Mouse (Mus musculus) limb, embryonic 14.5 days (tissue): ENCODE data around the gene Adarb2. TPM values are rescaled to one million over a fixed set of nuclear protein-coding genes. Genes with fewer than 3 reads are reported as not detected.

ENCODE experiments used
- ATAC-seq: fragments of 200-750 bp; cut with Nextera tagmentation; 2 replicates; pipeline ENCODE4 v1.8.0; 2017; ENCODE audit warnings: low read depth, moderate number of reproducible peaks, moderate TSS enrichment; ENCODE audit not compliant: low FRiP score
- DNase-seq: peaks from one replicate; pipeline ENCODE4 v3.0.0-alpha.2; 2015; ENCODE audit warnings: low spot score
- H3K27ac ChIP-seq: fragments of 300-500 bp; sonication (generic); replicated peaks from 2 replicates; pipeline ENCODE4 v1.5.1; 2014; ENCODE audit warnings: low read depth, mild to moderate bottlenecking, low read length, moderate library complexity, mixed read lengths
- H3K27me3 ChIP-seq: fragments of 300-500 bp; sonication (generic); 2 replicates; pipeline ENCODE4 v1.6.1; 2014; ENCODE audit warnings: low read length, mixed read lengths; ENCODE audit not compliant: control insufficient read depth, insufficient read depth
- H3K36me3 ChIP-seq: fragments of 300-500 bp; sonication (generic); 2 replicates; pipeline ENCODE4 v1.6.1; 2014; ENCODE audit warnings: mild to moderate bottlenecking, low read length, moderate library complexity, mixed read lengths; ENCODE audit not compliant: control insufficient read depth, insufficient read depth
- H3K4me1 ChIP-seq: fragments of 300-500 bp; sonication (generic); 2 replicates; pipeline ENCODE4 v1.6.1; 2014; ENCODE audit warnings: antibody characterized with exemption, low read length, mixed read lengths; ENCODE audit not compliant: control insufficient read depth, insufficient read depth
- H3K4me2 ChIP-seq: fragments of 300-500 bp; sonication (generic); replicated peaks from 2 replicates; pipeline ENCODE4 v1.6.1; 2014; ENCODE audit warnings: low read depth, mild to moderate bottlenecking, low read length, moderate library complexity; ENCODE audit not compliant: severe bottlenecking
- H3K4me3 ChIP-seq: fragments of 300-500 bp; sonication (generic); replicated peaks from 2 replicates; pipeline ENCODE4 v1.5.1; 2014; ENCODE audit warnings: low read length
- H3K9ac ChIP-seq: fragments of 300-500 bp; sonication (generic); 2 replicates; pipeline ENCODE4 v1.6.1; 2014; ENCODE audit warnings: mild to moderate bottlenecking, low read depth, low read length, moderate library complexity; ENCODE audit not compliant: severe bottlenecking
- H3K9me3 ChIP-seq: fragments of 300-500 bp; sonication (generic); 2 replicates; pipeline ENCODE4 v1.6.1; 2016; ENCODE audit warnings: low read length; ENCODE audit not compliant: control insufficient read depth
- POLR2A ChIP-seq: fragments of 200-500 bp; IDR thresholded peaks from 2 replicates; pipeline ENCODE4 v1.8.0; 2012; ENCODE audit warnings: inconsistent platforms, mild to moderate bottlenecking, moderate library complexity, borderline replicate concordance; ENCODE audit not compliant: insufficient read depth, insufficient read length; ENCODE audit errors: extremely low read depth
- WGBS: fragments of 180-500 bp; shearing (Covaris S2); extraction: QIAGEN DNeasy Blood & Tissue Kit; methylation state at CpG from one replicate; pipeline ENCODE4 v1.1.7; 2014; 5-methylcytosine and 5-hydroxymethylcytosine counted together
- polyA plus RNA-seq, 2 experiments: library from polyadenylated mRNA; depleted of rRNA in 1 of 2; stranded (reverse) in 1 of 2; unstranded in 1 of 2; fragments of >200 nt; fragmentation: Nextera tagmentation in 1 of 2; extraction: Ambion mirVana in 1 of 2; gene quantifications; 2 replicates each; pipeline versions ENCODE4 v1.2.1 to v1.2.3; 2012 to 2014

Adarb2 gene
- polyA plus RNA-seq, 2 experiments = 1.5 to 2.3 TPM

DNA sequence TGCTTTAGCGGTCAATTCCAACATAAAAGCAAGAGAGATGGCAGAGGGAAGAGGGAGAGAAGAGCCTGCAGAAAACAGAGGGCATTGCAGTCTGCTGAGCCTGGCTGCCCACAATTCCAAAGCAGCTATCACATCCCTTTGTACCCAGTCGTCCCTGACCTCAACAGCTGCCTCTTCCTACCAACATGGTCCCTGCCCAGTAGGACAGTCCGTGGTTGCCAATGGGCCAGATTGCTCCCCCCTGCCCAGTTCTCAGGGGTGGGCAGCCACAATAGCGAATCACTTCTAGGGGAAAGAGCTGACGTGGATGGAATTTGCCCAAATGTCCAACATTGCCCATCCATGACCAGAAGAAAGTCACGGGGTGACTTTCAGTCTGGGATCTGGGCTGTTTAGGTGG is 546.8 kb downstream of the Adarb2 start:
- ATAC-seq = no peak
- Histone ChIP-seq H3K27ac (no peak overlapping the region), H3K4me2 (no peak overlapping the region), H3K27me3 (no peaks in the 10 kb centered on the region), H3K4me3 (no peak overlapping the region), H3K36me3 (no peaks in the 10 kb centered on the region), H3K9ac (no peak overlapping the region), H3K9me3 (no peaks in the 10 kb centered on the region), H3K4me1 (no peaks in the 10 kb centered on the region)
- WGBS = 85% methylated on average over 6 of the region's 6 CpGs
- no peak for TF ChIP-seq POLR2A
- DNase-seq = no peak

DNA sequence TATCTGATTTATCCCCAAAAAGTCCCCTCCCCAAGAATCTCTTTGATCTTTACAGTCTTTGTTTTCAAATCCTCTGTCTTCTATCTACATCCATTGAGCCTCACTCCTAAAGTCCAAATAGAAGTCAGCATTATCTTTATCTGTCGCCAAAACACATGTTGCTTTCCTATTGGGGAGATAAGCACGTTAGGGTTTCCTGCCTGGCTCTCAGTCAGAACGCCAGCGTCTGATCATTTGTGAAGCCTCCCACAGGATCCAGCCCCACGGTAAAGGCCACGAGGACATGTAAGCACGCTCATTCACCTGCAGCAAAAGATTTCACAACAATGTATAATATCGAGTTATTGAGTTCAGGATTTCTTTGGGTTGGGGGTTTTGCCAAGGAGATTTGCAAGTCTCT is 558.3 kb downstream of the Adarb2 start:
- WGBS = 70% methylated on average over 8 of the region's 8 CpGs
- H3K9ac ChIP-seq = no peak overlapping the region
- H3K9me3 ChIP-seq = no peaks in the 10 kb centered on the region
- H3K4me1 ChIP-seq = no peaks in the 10 kb centered on the region
- DNase-seq (no peak), ATAC-seq (no peak)
- no peak overlapping the region for H3K4me2 ChIP-seq
- H3K4me3 ChIP-seq = no peak overlapping the region
- H3K27ac ChIP-seq = no peak overlapping the region
- no peaks in the 10 kb centered on the region for H3K36me3 ChIP-seq
- no peak for TF ChIP-seq POLR2A
- no peaks in the 10 kb centered on the region for H3K27me3 ChIP-seq

DNA sequence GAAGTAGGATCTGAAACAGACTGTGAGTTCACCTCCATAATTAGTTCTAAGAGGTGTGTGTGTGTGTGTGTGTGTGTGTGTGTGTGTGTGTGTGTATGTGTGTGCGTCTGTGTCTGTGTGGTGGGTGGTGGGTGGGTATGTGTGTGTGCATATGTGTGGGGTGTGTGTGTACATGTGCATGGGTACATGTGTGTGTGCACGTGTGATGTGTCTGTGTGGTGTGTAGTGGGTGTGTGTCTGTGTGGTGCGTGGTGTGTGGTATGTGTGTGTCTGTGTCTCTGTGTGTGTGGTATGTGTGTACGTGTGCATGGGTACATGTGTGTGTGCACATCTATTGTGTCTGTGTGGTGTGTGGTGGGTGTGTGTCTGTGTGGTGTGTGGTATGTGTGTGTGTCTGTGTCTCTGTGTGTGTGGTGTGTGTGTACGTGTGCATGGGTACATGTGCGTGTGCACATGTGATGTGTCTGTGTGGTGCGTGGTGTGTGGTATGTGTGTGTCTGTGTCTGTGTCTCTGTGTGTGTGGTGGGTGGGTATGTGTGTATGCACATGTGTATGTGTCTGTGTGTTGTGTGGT is 567.1 kb downstream of the Adarb2 start:
- WGBS = 96% methylated on average over 7 of the region's 7 CpGs
- no peaks in the 10 kb centered on the region for H3K36me3 ChIP-seq
- ATAC-seq = no peak
- H3K27me3 ChIP-seq = no peaks in the 10 kb centered on the region
- TF ChIP-seq POLR2A = no peak
- H3K4me3 ChIP-seq = no peak overlapping the region
- H3K27ac ChIP-seq = no peak overlapping the region
- DNase-seq = no peak
- no peak overlapping the region for H3K4me2 ChIP-seq
- H3K9me3 ChIP-seq = no peaks in the 10 kb centered on the region
- H3K9ac ChIP-seq = no peak overlapping the region
- H3K4me1 ChIP-seq = no peaks in the 10 kb centered on the region

DNA sequence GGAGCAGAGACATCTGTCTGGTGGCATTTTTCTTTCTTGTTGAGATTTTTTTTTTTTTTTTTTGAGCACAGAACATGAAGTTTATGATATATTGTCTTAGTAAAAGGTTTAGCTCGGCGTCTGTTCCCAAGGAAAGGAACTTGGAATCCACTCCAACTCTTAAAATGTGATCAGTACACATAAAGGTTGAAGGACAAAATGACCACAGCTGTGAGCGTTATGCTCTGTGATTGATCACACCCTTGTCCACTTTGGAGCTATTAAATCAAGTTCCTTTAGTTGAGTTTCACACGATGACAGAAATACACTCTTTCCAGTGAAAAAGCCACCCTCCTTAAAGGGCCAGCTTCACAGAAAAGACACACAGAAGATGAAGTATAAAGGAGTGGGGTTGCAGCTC is 568.0 kb downstream of the Adarb2 start:
- Histone ChIP-seq H3K4me2 (no peak overlapping the region), H3K9me3 (no peaks in the 10 kb centered on the region), H3K4me1 (no peaks in the 10 kb centered on the region), H3K36me3 (no peaks in the 10 kb centered on the region), H3K9ac (no peak overlapping the region), H3K27ac (no peak overlapping the region), H3K4me3 (no peak overlapping the region), H3K27me3 (no peaks in the 10 kb centered on the region)
- TF ChIP-seq POLR2A = no peak
- no peak for DNase-seq
- WGBS = 25% methylated on average over 4 of the region's 4 CpGs
- no peak for ATAC-seq

DNA sequence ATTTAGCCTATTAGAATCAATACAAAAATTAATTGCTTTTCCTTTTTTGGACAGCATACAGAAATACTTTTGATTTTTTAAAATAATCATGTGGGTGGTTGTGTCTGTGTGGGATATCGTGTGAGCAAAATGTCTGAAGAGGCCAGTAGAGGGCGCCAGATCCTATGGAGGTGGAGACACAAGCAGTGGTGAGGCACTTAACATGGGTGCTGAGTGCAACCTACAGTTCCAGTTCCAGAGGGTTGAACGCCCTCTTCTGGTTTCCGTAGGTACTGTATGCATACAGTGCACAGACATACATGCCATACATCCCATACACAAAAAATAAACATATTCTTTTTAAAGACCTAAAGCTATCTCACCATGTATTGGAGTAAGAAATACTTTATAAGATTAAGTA is 577.8 kb downstream of the Adarb2 start:
- H3K9ac ChIP-seq = no peak overlapping the region
- TF ChIP-seq POLR2A = no peak
- DNase-seq (peak; percentile 31), ATAC-seq (no peak)
- H3K4me2 ChIP-seq = no peak overlapping the region
- H3K9me3 ChIP-seq = no peaks in the 10 kb centered on the region
- no peaks in the 10 kb centered on the region for H3K27me3 ChIP-seq
- H3K36me3 ChIP-seq = no peaks in the 10 kb centered on the region
- H3K4me1 ChIP-seq = no peaks in the 10 kb centered on the region
- no peak overlapping the region for H3K4me3 ChIP-seq
- no peak overlapping the region for H3K27ac ChIP-seq
- 53% methylated on average over 4 of the region's 4 CpGs for WGBS

DNA sequence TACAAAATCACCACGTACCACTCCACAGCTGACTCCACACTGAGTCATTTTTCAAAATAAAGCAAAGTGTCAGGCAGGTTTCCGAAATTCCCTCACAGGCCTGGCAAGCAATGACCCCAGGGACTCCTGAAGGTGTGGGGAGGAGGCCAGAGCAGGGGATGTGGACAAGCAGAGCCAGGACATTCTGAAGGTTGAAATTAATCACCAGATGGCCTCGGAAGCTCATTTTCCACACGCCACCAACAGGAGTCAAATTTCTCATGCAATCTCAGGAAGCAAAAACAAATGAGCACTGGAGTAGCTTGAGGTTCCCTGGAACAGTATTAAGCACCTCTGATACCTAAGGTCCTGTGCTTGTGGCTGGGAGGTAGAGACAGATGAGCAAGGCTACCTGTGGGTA is 580.0 kb downstream of the Adarb2 start:
- no peak overlapping the region for H3K27ac ChIP-seq
- H3K9ac ChIP-seq = no peak overlapping the region
- no peaks in the 10 kb centered on the region for H3K36me3 ChIP-seq
- DNase-seq (no peak), ATAC-seq (no peak)
- no peak overlapping the region for H3K4me3 ChIP-seq
- H3K27me3 ChIP-seq = no peaks in the 10 kb centered on the region
- no peaks in the 10 kb centered on the region for H3K4me1 ChIP-seq
- no peak for TF ChIP-seq POLR2A
- 21% methylated on average over 4 of the region's 4 CpGs for WGBS
- no peaks in the 10 kb centered on the region for H3K9me3 ChIP-seq
- H3K4me2 ChIP-seq = no peak overlapping the region
